Mouse (Mus musculus) left cerebral cortex, postnatal 36 days (tissue): ENCODE data around the gene Ifit1bl2. TPM values are rescaled to one million over a fixed set of nuclear protein-coding genes. Genes with fewer than 3 reads are reported as not detected.
A peak's percentile ranks its signal among the peaks of the same experiment; 100 is the strongest.
"Not testable (repeated sequence)": the region's sequence is repeated elsewhere in the genome, so short reads cannot be mapped to it uniquely, and the experiment has no call there.

Experiments used
- DNase-seq, 2 experiments: peaks; one replicate each; pipeline ENCODE4 v3.0.0; 2021 to 2022; ENCODE audit warnings: low spot score in 2 of 2, mixed read lengths in 1 of 2
- intact Hi-C: fragments of 180-260 bp; cut with DNase I; formaldehyde crosslinking; loops from one replicate; pipeline ENCODE4 v1.15.1; 2025
- total RNA-seq, 2 experiments: library from RNA; stranded (reverse); gene quantifications; 2 replicates each; pipeline ENCODE4 v1.2.3; 2021

The Ifit1bl2 gene
- under 1 TPM; 0.27 to 0.43 TPM for total RNA-seq

DNA sequence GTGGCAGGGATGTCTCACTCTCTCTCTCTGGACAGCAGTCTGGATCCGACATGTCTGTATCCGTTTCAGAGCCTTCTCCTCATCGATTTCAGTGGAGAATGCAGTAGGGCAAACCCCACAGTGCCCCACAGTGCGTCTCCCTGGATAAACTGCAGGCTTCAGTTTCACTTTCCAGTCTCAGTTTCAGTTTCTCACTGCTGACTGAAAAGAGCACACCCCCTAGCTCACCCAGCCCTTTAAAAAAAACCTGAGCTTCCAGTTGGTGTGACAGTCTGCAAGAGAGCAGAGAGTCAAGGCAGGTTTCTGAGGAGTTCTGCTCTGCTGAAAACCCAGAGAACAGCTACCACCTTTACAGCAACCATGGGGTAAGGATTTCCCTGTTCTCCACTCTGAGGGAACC is at the start of gene Ifit1bl2, which contains the start of gene Ifit1:
Gene Ifit1bl2 (minus strand): TSS at position 121 of the 400 bp plus-strand sequence.
Gene Ifit1 (plus strand): TSS at position 249 of the 400 bp plus-strand sequence.
- intact Hi-C loops = no loop called here

DNA sequence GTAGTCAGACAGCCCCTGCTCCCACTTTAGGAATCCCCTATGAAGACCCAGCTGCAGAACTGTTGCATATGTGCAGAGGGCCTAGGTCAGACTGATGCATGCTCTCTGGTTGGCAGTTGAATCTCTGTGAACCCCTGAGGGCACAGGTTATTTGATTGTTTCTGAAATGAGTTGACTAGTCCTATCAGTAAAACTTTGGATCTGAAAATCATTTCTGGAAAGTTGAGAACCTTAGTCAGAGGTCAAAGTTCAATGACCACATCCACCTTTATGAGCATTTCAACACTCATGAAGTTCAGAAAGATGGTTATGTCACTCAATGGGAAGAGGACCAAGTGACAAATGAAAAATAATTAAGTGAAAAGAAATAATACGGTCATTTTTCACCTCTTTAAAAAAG is 45.0 kb upstream of the Ifit1bl2 start:
- DNase-seq = no peak
- intact Hi-C loops = no loop called here

More for the DNA sequence above, at the start of gene Ifit1bl2, which contains the start of gene Ifit1:
- no peak for DNase-seq

DNA sequence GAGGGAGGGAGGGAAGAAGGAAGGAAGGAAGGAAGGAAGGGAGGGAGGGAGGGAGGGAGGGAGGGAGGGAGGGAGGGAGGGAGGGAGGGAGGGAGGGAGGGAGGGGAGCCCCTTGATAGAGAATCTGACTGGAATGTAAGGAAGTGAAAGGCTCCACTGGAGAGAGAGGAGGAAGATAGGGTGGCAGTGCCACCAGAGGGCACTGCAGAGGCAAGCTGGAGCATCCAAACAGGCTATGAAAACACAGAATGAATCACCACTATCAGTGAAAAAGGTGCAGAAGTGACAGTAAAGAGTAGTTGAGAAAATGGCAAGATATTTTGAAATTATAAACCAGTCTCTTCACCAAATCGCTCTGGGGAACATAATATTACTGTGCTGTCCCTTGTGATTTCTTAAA is 44.3 kb upstream of the Ifit1bl2 start:
- DNase-seq = peak; percentile 21 to 23
- intact Hi-C loops = loop anchor here (5.0 kb wide), 1 partner anchor 87 kb away; no protein-coding TSS in a partner anchor

DNA sequence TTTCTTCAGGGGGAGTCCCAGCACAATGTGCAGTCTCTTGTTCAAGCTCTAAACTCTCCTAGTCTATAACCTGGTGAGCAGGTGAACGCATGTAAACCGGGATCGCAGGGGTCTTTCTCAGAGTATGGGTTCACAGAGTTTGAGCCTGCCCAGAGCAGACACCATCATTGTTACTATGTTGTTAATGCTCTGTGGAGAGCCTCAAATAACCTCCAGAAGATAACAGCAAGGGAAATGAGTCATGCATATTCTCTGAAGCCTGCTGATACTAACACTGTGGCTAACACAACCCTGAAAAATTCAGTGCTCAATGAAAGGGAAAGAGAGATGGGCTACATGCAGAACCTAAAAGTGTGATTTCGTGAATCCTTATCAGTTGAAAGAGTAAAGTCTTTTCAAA is 37.9 kb upstream of the Ifit1bl2 start:
- intact Hi-C loops = no loop called here
- no peak for DNase-seq

DNA sequence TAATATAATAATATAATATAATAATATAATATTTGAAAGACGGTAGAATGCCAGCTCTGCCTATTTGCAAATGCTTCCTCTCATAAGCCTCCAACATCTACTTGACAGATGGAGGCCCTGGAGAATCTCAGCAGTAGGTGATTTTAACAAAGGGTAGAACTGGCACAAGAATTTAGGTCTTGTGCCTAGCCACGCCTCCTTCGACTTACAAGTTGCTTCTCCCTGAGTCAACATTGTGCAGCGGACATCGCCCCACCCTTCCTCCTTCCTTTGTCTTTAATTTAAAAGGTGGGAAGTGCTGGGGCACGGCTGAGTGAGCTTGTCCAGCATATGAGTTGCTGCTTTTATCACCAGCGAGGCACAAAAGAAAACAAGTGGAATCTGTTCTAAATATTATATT is 32.9 kb upstream of the Ifit1bl2 start:
- DNase-seq = no peak
- intact Hi-C loops = no loop called here

DNA sequence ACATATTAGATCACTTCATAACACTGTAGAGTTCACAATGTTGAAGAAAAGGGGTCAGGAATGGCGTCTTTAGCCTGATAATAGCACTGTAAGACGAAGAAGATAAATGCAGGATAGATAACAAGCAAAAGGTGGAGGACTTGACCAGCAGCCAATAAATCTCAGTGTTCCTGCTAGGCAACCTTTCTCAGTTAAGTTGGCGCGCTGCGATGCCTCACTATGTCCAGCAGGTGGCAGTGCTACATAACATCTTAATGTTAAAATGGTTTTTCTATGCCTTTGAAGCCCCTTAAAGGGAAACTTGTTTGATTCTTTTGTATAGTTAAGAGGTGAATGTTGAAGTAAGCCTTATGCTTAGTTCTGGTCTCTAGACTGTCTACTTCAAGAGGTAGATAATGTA is 25.6 kb upstream of the Ifit1bl2 start:
- peak; percentile 28 to 60 for DNase-seq
- intact Hi-C loops = loop anchor here (2.0 to 10.0 kb wide), 3 partner anchors 107 to 1399 kb away; no protein-coding TSS in a partner anchor

DNA sequence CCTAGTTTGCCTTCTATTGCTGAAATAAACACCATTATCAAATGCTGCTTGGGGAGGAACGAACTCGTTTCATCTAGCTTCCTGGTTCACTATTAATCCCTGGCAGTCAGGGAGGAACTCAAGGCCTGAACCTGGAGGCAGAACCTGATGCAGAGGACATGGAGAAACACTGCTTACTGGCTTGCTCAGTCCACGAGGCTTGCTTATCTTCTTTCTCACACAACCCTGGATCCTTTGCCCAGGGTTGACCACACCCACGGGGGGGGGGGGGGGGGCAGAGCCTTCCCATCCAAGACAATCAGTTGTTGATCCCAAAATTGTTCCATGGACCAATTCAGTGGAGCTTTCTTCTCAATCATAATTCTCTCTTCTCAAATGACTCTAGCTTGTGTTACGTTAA is 22.2 kb upstream of the Ifit1bl2 start:
- DNase-seq = no peak
- intact Hi-C loops = loop anchor here (10.0 kb wide), 2 partner anchors 328 to 1402 kb away; no protein-coding TSS in a partner anchor

DNA sequence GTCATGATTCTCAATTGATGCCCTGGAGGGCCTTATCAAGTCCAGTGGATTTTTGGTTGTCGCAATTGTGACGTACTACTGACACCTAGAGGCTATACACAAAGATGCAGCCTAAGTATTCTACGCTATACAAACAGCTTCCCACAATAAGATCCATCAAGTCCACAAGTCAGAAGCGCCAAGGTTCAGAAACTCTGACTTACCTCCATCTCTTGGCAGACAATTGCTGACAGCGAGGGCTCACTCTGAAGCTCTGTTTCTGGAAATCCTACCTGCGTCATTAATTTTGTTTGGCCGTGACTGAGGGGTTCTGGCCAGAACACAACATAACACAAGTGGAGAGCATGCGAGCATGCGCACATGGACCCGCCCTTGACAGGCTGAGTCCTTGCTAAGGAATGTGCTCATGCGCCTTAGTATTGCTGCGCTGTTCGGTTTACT is 21.5 kb upstream of the Ifit1bl2 start:
- intact Hi-C loops = loop anchor here (10.0 kb wide), 2 partner anchors 327 to 1403 kb away; no protein-coding TSS in a partner anchor
- DNase-seq = peak; percentile 57 to 60

DNA sequence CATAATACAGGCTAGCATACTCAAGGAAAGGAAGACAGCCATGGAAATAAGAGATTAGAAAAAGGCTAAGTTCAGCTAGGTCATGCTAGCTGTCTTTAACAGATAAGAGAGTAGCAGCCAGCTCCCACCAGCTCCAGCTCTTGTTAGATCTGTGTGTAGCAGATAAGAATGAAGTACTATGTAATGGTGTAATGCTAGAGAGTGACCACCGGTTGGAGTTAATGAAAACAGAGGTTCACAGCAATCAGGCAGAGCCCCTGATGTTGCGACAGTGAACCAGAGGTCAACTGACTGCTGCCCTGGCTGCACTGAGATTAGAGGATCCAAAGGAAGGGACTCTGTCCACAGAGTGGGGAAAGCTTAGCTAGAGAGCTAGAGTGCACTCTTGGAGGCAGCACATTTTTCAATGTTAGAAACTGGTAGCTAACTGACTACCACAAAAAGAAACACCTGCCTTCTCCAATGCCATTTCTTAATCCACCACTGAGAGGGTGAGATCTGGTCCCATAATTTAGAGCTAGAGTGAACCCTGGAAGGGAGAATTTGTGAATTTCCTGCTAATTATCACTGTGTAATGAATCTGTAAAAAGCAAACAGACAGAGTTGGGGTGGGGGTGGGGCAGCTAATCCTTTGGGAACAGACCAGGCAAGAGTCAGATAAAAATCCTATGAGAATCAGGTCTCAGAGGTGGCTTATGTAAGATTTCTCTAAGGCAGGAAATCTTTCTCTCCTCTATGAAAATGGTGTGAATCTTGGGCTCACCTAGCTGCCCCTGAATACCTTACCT is 16.2 kb upstream of the Ifit1bl2 start:
- intact Hi-C loops = no loop called here

DNA sequence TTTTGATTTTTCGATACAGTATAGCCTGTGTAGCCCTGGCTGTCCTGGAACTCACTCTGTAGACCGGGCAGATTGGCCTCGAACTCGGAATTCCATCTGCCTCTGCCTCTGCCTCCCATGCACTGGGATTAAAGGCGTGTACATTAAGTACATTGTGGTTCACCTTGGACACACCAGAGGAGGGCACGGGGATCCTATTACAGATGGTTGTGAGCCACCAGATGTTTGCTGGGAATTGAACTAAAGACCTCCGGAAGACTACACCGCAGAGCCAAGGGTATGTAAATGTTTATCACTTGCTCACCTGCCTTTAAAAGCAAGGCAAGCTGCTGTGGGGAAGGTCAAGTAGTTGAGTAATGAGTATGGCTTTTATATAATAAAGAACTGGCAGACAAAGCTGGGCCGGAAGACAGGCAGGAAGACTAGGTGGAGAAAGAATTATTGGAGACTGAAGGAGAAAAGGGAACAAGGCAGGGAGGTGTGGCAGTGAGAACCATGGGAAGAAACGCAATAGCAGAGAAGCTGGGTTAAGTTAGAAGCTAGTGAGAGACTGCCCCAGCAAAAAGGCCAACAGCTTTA is 14.8 kb upstream of the Ifit1bl2 start:
- no peak for DNase-seq
- intact Hi-C loops = no loop called here

More for the DNA sequence above, 16.2 kb upstream of the Ifit1bl2 start:
- DNase-seq = no peak

DNA sequence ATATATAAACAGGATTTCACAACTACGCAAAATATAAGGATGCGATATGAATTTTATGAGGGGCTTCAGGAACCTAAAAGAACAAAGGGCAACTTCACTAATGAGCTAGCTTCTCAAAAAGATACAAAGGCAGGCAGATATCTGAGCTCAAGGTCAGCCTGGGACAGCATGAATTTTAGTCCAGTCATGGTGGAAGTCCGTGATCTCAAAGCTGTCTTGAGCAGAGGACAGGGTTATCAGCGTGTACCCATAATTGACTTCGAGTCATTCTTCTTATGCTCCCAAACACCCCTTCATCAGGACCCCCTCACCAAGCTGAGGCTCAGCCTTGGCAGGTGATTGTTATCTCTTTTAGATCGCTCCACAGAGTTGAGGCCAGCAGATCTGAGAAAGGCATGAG is 10.5 kb upstream of the Ifit1bl2 start:
- no peak for DNase-seq
- intact Hi-C loops = no loop called here

DNA sequence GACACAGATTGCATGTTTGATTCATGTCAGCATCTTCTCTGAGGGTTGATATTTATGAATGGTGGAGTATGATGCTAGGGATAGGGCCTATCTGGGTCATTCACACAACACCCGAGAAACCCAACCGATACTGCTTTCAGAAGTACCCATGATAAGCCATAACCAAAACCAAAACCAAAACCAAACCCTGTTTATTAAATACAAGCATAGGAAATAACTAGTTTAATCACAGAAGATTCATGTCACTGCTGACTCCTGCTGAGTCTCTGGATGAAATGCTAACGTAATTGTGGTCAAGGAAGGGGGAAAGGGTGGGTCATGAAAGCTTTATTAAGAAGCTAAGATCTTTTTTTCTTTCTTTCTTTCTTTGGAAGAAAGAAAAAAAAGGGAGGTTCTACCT is 9.7 kb upstream of the Ifit1bl2 start:
- intact Hi-C loops = no loop called here
- no peak for DNase-seq

DNA sequence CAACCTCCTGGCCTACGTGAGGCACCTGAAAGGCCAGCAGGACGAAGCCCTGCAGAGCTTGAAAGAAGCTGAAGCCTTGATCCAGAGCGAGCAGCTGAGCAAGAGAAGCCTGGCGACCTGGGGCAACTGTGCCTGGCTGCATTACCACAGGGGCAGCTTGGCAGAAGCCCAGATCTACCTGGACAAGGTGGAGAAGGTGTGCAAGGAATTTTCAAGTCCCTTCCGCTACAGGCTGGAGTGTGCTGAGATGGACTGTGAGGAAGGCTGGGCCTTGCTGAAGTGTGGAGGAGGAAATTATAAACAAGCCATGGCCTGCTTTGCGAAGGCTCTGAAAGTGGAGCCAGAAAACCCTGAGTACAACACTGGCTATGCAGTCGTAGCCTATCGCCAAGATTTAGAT is 7.1 kb upstream of the Ifit1bl2 start:
- intact Hi-C loops, DNase-seq: not testable (repeated sequence)

DNA sequence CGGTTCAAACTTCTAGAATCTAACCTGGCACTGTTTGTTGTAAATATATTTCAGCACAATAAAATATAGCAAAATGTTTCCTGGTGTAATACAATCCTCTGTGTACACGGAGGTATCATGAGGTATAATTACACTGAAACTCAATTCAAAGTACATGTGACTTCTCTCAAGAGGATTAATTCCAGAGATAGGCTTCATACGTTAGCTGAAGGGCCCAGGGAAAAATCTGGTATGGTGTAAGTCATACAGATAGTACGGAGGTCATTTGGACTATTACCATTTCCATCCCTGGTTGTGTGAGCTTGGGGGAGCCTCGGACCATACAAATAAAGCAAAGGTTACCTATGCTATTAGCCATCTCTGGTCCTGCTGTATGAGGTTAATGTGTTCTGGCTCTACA is 2.1 kb upstream of the Ifit1bl2 start:
- no peak for DNase-seq
- intact Hi-C loops = no loop called here

DNA sequence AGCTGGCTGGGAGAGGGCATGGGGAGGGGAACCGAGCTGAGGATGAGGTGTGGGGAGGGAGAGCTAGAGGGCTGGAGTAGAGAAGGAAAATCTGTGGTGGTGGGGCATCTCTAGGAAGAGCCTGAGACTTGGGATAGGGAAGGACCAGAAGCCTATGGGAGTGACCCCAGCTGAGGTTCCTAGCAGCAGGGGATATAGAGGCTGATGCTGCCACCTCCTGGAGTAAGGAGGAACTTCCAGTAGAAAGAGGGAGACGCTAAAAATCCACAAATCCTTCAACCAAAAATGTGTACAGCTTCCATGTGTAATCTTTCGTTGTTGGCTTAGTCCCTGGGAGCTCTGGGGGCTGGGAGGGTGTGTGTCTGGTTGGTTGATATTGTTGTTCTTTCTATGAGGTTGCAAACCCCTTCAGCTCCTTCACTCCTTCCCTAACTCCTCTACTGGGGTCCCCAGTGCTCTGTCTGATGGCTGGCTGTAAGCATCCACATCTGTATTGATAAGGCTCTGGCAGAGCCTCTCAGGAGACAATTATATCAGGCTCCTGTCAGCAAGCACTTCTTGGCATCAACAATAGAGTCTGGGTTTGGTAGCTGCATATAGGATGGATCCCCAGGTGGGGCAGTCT is 3.5 kb downstream of the Ifit1bl2 start:
- DNase-seq = peak; percentile 37 to 43
- intact Hi-C loops = loop anchor here (1.0 to 10.0 kb wide), 3 partner anchors 87 to 392 kb away; partner anchors contain the start of gene Ifit2

DNA sequence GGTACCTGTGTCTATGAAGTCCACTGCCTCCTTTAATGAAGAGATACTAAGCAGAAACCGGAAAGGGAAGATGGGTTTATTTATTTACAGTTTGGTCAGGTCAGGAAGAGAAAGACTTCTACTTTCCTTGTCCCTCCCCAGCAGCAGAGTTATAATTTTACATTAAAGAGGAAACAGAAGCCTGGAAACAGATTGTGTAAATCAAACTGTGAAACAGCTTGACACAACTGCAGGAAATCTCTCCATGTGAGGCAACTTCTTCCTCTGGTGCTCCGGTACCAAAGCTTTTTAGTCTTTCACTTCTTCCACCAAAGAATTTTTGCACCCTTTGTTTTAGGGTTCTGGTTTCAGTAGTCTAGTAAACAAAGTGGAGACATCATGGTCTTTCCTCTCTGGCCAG is 7.1 kb downstream of the Ifit1bl2 start:
- intact Hi-C loops = loop anchor here (10.0 kb wide), 1 partner anchor 389 kb away; no protein-coding TSS in a partner anchor

DNA sequence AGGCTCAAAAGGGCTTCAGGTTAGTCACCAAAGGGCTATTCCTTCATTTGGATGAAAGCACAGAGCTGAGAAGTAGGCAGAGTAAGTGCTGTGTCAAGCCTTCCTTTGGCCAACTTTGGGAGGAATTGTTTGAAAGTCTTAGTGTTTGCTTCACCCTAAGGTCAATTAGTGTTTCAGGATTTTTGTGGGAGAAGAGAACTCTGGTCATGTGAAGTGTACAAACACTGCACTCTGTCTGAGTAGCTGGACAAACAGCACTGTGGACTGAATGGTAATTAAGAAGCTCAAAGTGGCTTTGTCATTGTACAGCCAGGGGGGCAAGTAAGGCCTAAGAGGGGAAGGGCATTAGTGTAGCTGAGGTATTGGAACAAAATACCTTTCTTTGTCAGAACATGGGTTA is 9.1 kb downstream of the Ifit1bl2 start:
- intact Hi-C loops = loop anchor here (10.0 kb wide), 1 partner anchor 387 kb away; no protein-coding TSS in a partner anchor
- no peak for DNase-seq

More for the DNA sequence above, 7.1 kb downstream of the Ifit1bl2 start:
- DNase-seq = no peak

DNA sequence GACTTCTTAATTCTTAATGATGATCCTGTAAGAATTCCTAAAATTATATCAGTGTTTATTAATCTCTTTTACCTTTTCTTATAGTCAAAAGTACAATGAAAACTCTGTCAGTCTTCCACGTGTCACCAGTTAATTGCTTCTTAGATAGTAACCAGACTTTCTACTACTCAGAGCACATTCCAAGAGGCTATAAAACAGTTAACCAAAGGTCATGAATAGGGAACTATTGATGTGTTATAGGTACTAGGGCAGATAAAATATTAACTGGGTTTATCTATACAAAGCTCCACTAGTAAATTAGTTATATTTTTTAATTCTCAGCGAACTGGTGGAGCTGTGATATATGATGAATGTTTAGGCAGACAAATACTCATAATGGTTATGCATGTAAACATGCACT is 13.0 kb downstream of the Ifit1bl2 start:
- intact Hi-C loops = no loop called here
- DNase-seq = no peak

DNA sequence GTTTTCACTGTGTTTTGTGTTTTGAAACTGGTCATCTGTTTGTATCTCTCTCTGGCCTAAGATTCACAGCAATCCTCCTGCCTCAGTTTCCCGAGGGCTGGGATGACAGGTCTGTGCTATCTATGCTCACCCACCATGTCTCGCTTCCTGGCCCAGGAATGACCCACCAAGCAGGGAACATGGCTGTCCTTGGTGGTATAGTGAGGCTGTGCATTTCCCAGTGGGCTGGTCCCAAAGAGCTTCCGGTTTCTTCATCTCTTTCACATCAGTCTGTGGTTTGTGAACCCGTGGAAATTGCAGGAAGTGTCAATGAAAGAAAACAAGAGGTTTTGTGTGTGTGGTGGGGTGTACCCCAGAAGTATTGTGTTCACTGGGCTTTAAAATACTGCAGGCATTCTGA is 15.9 kb downstream of the Ifit1bl2 start:
- DNase-seq = no peak
- intact Hi-C loops = no loop called here

DNA sequence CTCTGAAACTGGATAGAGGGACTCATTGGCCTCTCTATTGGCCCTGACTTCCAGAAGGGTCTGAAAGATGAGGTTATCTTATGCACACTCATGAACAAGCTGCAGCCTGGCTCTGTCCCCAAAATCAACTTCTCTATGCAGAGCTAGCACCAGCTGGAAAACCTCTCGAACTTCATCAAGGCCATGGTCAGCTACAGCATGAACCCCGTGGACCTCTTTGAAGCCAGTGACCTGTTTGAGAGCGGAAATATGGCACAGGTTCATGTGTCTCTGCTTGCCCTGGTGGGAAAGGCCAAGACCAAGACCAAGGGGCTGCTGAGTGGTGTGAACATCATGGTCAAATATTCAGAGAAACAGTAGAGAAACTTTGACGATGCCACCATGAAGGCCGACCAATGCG is 16.8 kb downstream of the Ifit1bl2 start:
- intact Hi-C loops = no loop called here
- DNase-seq = no peak
